22 mouse cellular contexts compared by ENCODE assay signal in genomic region chr4:136680641-136681040, GRCm38 (mm10). TPM values are rescaled to one million over a fixed set of nuclear protein-coding genes. Genes with fewer than 3 reads are reported as not detected.
DNase-seq lines count a peak whose midpoint lies in the region; ATAC-seq and TF ChIP-seq lines count a peak whose summit lies in the region.
"Had no signal": no experiment of that assay in that cellular context is flagged by ENCODE, and none has a peak within 500 bp of the region (broad histone marks: within the 10 kb centered on the region; RNA-seq: fewer than 3 reads in every experiment).

No protein-coding gene starts in this region.

- H3K9ac ChIP-seq in forebrain, postnatal 0 days: no peak overlapping the region
- no peak overlapping the region for H3K9ac ChIP-seq in midbrain, embryonic 12.5 days (replicated peaks)
- no peak overlapping the region for H3K9ac ChIP-seq in midbrain, postnatal 0 days (replicated peaks; ENCODE audit: low read length, poor library complexity, severe bottlenecking)
- H3K9ac ChIP-seq: lung, embryonic 14.5 days had no signal

- peaks cover 67% of the 10 kb centered on the region for H3K36me3 ChIP-seq in forebrain, embryonic 10.5 days (replicated peaks)
- peaks cover 7% of the 10 kb centered on the region for H3K36me3 ChIP-seq in forebrain, postnatal 0 days (ENCODE audit: insufficient read depth)
- H3K36me3 ChIP-seq in midbrain, embryonic 12.5 days: peaks cover 60% of the 10 kb centered on the region
- 0 out of 2 replicates have a peak, but pooled peaks cover 12% of the 10 kb centered on the region for H3K36me3 ChIP-seq in midbrain, postnatal 0 days (ENCODE audit: insufficient read depth, low read length)
- H3K36me3 ChIP-seq in limb, embryonic 10.5 days: peaks cover 20% of the 10 kb centered on the region

- H3K9me3 ChIP-seq in forebrain, embryonic 10.5 days: no peaks in the 10 kb centered on the region
- no peaks in the 10 kb centered on the region for H3K9me3 ChIP-seq in forebrain, postnatal 0 days (ENCODE audit: low read length)
- no peaks in the 10 kb centered on the region for H3K9me3 ChIP-seq in midbrain, embryonic 12.5 days
- no peaks in the 10 kb centered on the region for H3K9me3 ChIP-seq in midbrain, postnatal 0 days (ENCODE audit: low read length)
- no peaks in the 10 kb centered on the region for H3K9me3 ChIP-seq in limb, embryonic 10.5 days (replicated peaks)
- H3K9me3 ChIP-seq: heart, embryonic 10.5 days had no signal

- 77% methylated on average over 14 of the region's 14 CpGs for whole genome bisulfite sequencing in forebrain, embryonic 10.5 days
- WGBS in forebrain, postnatal 0 days: 72% methylated on average over 14 of the region's 14 CpGs
- 77% methylated on average over 14 of the region's 14 CpGs for WGBS in midbrain, embryonic 12.5 days
- WGBS in midbrain, postnatal 0 days: 67% methylated on average over 14 of the region's 14 CpGs
- WGBS in limb, embryonic 10.5 days: 84% methylated on average over 14 of the region's 14 CpGs

- intact Hi-C loops in heart, postnatal 14 days (cut with DNase I): no loop called here

- peak overlapping the region; percentile 73 for H3K27ac ChIP-seq in forebrain, embryonic 10.5 days
- H3K27ac ChIP-seq in forebrain, postnatal 0 days (ENCODE audit: low read depth, low read length): no peak overlapping the region
- H3K27ac ChIP-seq in midbrain, embryonic 12.5 days (replicated peaks): peak overlapping the region; percentile 69
- no peak overlapping the region for H3K27ac ChIP-seq in midbrain, postnatal 0 days (ENCODE audit: low read depth, low read length)
- 0 out of 2 replicates have a peak overlapping the region, but pooled peaks have one; percentile 2 for H3K27ac ChIP-seq in limb, embryonic 10.5 days
- H3K27ac ChIP-seq: heart, embryonic 10.5 days had no signal

- DNase-seq in forebrain, embryonic 10.5 days (ENCODE audit: extremely low spot score, low spot score): peak; percentile 34
- no peak for DNase-seq in forebrain, postnatal 0 days
- no peak for DNase-seq in midbrain, postnatal 0 days (ENCODE audit: low spot score)
- peak; percentile 31 for DNase-seq in brain, adult 2 months (ENCODE audit: low read depth, low spot score)
- no peak for DNase-seq in limb, embryonic 10.5 days (ENCODE audit: low spot score)
- no peak for DNase-seq in heart, postnatal 14 days
- DNase-seq in lung, postnatal 36 days: no peak
- DNase-seq: adrenal gland, adult 8-10 months; cerebellum, adult 11-12 months; gastrocnemius, postnatal 25 days; kidney, adult 9 months; kidney, postnatal 36 days; layer of hippocampus, adult 9-11 months; lung, embryonic 14.5 days; spleen, adult 18-20 months; thymus, adult 18-20 months had no signal

- H3K27me3 ChIP-seq in forebrain, embryonic 10.5 days (ENCODE audit: poor library complexity, severe bottlenecking): no peaks in the 10 kb centered on the region
- H3K27me3 ChIP-seq in forebrain, postnatal 0 days (ENCODE audit: insufficient read depth, low read length): no peaks in the 10 kb centered on the region
- no peaks in the 10 kb centered on the region for H3K27me3 ChIP-seq in midbrain, embryonic 12.5 days
- H3K27me3 ChIP-seq in midbrain, postnatal 0 days (ENCODE audit: insufficient read depth, low read length): no peaks in the 10 kb centered on the region
- H3K27me3 ChIP-seq in limb, embryonic 10.5 days (ENCODE audit: low read depth, poor library complexity, severe bottlenecking): no peaks in the 10 kb centered on the region

- peaks cover 65% of the 10 kb centered on the region for H3K4me1 ChIP-seq in forebrain, embryonic 10.5 days
- no peaks in the 10 kb centered on the region for H3K4me1 ChIP-seq in forebrain, postnatal 0 days (ENCODE audit: insufficient read depth)
- peaks cover 37% of the 10 kb centered on the region for H3K4me1 ChIP-seq in midbrain, embryonic 12.5 days
- no peaks in the 10 kb centered on the region for H3K4me1 ChIP-seq in midbrain, postnatal 0 days (ENCODE audit: insufficient read depth, low read length)
- H3K4me1 ChIP-seq in limb, embryonic 10.5 days: peaks cover 49% of the 10 kb centered on the region

- no peak for ATAC-seq in forebrain, postnatal 0 days
- ATAC-seq in midbrain, embryonic 12.5 days (ENCODE audit: low FRiP score, low read depth): no peak
- ATAC-seq in midbrain, postnatal 0 days (ENCODE audit: low FRiP score): no peak
- ATAC-seq: inflammation-experienced regulatory T-cells, adult 6 months had no signal

- no peak for TF ChIP-seq CTCF in forebrain, postnatal 0 days (IDR thresholded peaks at IDR 0.05; ENCODE audit: low read depth)
- no peak for TF ChIP-seq CTCF in midbrain, postnatal 0 days (IDR thresholded peaks at IDR 0.05)

- H3K4me3 ChIP-seq in forebrain, embryonic 10.5 days: no peak overlapping the region
- H3K4me3 ChIP-seq in forebrain, postnatal 0 days (ENCODE audit: low read depth, low read length): no peak overlapping the region
- H3K4me3 ChIP-seq in midbrain, embryonic 12.5 days: no peak overlapping the region
- no peak overlapping the region for H3K4me3 ChIP-seq in midbrain, postnatal 0 days (ENCODE audit: low read depth, low read length)
- H3K4me3 ChIP-seq in limb, embryonic 10.5 days: no peak overlapping the region
- H3K4me3 ChIP-seq: heart, embryonic 10.5 days had no signal

- H3K4me2 ChIP-seq in forebrain, postnatal 0 days (ENCODE audit: low read depth): no peak overlapping the region
- no peak overlapping the region for H3K4me2 ChIP-seq in midbrain, embryonic 12.5 days (replicated peaks)
- H3K4me2 ChIP-seq in midbrain, postnatal 0 days (ENCODE audit: low read depth, low read length, poor library complexity, severe bottlenecking): no peak overlapping the region
- H3K4me2 ChIP-seq: liver, embryonic 11.5 days; lung, embryonic 14.5 days had no signal

RNA-seq across cellular contexts. Expression of gene Lactbl1, which starts 58.2 kb away (rescaled TPM):
- polyA plus RNA-seq in forebrain, embryonic 10.5 days (2016; fragmentation: Nextera tagmentation; extraction: Ambion mirVana): not detected in 2 replicates
- 0.15 and 0.24 TPM in 2 replicates for total RNA-seq in forebrain, postnatal 0 days (2014; rRNA removed)
- 0.05 and 0.10 TPM in 2 replicates for polyA plus RNA-seq in forebrain, postnatal 0 days (2015; fragmentation: Nextera tagmentation; extraction: Ambion mirVana)
- polyA plus RNA-seq in midbrain, embryonic 12.5 days (2016; fragmentation: Nextera tagmentation; extraction: Ambion mirVana): 0.05 and 0.12 TPM in 2 replicates
- total RNA-seq in midbrain, postnatal 0 days (2014; rRNA removed): 0.93 TPM in 1 of 2 replicates, not detected in the other
- 0.09 TPM in 1 of 2 replicates, not detected in the other for polyA plus RNA-seq in midbrain, postnatal 0 days (2015; fragmentation: Nextera tagmentation; extraction: Ambion mirVana)
- polyA plus RNA-seq in limb, embryonic 10.5 days (2016; fragmentation: Nextera tagmentation; extraction: Ambion mirVana): not detected in 2 replicates
- total RNA-seq in heart, postnatal 14 days (2021): not detected
- total RNA-seq: adrenal gland, adult 8-10 months; gastrocnemius, postnatal 25 days; heart, postnatal 25 days; MEL had no signal
- polyA plus RNA-seq: heart, embryonic 10.5 days; liver, embryonic 11.5 days; lung, embryonic 14.5 days had no signal

Comparison
In these comparisons a context has a peak if more than half of its experiments do, and no peak if none do; other contexts are left out.
1. DNase-seq: peak in forebrain, embryonic 10.5 days (single experiment) and brain, adult 2 months (single experiment); none in forebrain, postnatal 0 days (single experiment), midbrain, postnatal 0 days (single experiment), limb, embryonic 10.5 days (single experiment), heart, postnatal 14 days (0 of 2) and lung, postnatal 36 days (single experiment).
2. H3K27ac ChIP-seq: peak in forebrain, embryonic 10.5 days (single experiment), midbrain, embryonic 12.5 days (single experiment) and limb, embryonic 10.5 days (single experiment); none in forebrain, postnatal 0 days (single experiment) and midbrain, postnatal 0 days (single experiment).